Mouse (Mus musculus): Measurements from ENCODE around the gene P2ry6.

GRCm38 (mm10) chr7:100922907-100923306 lies 51.5 kb downstream of the P2ry6 start:
- TF ChIP-seq CHD2 (IDR thresholded peaks at IDR 0.05; ENCODE audit: low read depth, low read length): no peak
- no peak for TF ChIP-seq MAFK (IDR thresholded peaks at IDR 0.05; ENCODE audit: insufficient read depth, low read depth, low read length)

All from ES-E14 (cell line).